Mouse (Mus musculus) spleen, adult 2 months (tissue): ENCODE results near the gene Tlk1. TPM values are rescaled to one million over a fixed set of nuclear protein-coding genes. Genes with fewer than 3 reads are reported as not detected.
A peak's percentile ranks its signal among the peaks of the same experiment; 100 is the strongest.

Source experiments
- DNase-seq, 2 experiments: peaks; one replicate each; pipeline versions ENCODE4 v3.0.0 to v3.0.0-alpha.2; 2012 to 2021; ENCODE audit warnings: low spot score in 2 of 2, low read depth in 1 of 2
- H3K27ac ChIP-seq: fragments of 200-500 bp; 2 replicates; pipeline ENCODE4 v1.5.1; 2012; ENCODE audit warnings: low read length, inconsistent platforms; ENCODE audit not compliant: insufficient read depth
- H3K27me3 ChIP-seq: fragments of 200-500 bp; 2 replicates; pipeline ENCODE4 v1.6.1; 2012; ENCODE audit warnings: mild to moderate bottlenecking, moderate library complexity, low read length, inconsistent platforms; ENCODE audit not compliant: control insufficient read depth, insufficient read depth
- H3K36me3 ChIP-seq: fragments of 200-500 bp; 2 replicates; pipeline ENCODE4 v1.6.1; 2012; ENCODE audit warnings: mild to moderate bottlenecking, low read length, inconsistent platforms; ENCODE audit not compliant: control insufficient read depth, insufficient read depth
- H3K4me1 ChIP-seq: fragments of 200-500 bp; 2 replicates; pipeline ENCODE4 v1.6.1; 2011; ENCODE audit warnings: inconsistent platforms; ENCODE audit not compliant: control insufficient read depth, insufficient read depth, insufficient read length
- H3K4me3 ChIP-seq: fragments of 200-500 bp; 2 replicates; pipeline ENCODE4 v1.5.1; 2011; ENCODE audit warnings: mild to moderate bottlenecking, inconsistent platforms; ENCODE audit not compliant: insufficient read depth, insufficient read length; ENCODE audit errors: extremely low read depth
- CTCF ChIP-seq: fragments of 200-500 bp; IDR thresholded peaks from 2 replicates; pipeline ENCODE4 v1.5.1; 2011; ENCODE audit warnings: mild to moderate bottlenecking, inconsistent platforms; ENCODE audit not compliant: insufficient read depth, insufficient read length, insufficient replicate concordance; ENCODE audit errors: extremely low read depth
- POLR2A ChIP-seq: fragments of 200-500 bp; IDR thresholded peaks from 2 replicates; pipeline ENCODE4 v1.6.1; 2011; ENCODE audit warnings: low read depth, low read length, inconsistent platforms
- WGBS: fragments of 180-500 bp; shearing (Covaris S2); methylation state at CpG from one replicate; pipeline ENCODE4 v1.1.7; 2018; 5-methylcytosine and 5-hydroxymethylcytosine counted together
- polyA plus RNA-seq: library from polyadenylated mRNA; depleted of rRNA; stranded (reverse); fragments of >200 nt; gene quantifications from 2 replicates; pipeline ENCODE4 v1.2.3, GENCODE M21; 2012

Gene Tlk1
- polyA plus RNA-seq, 1 experiment: 8.4 TPM

GRCm38 (mm10) chr2:70793276-70793675, 32.3 kb downstream of the Tlk1 start:
- no peak overlapping the region for H3K4me3 ChIP-seq
- no peak for TF ChIP-seq POLR2A
- no peak for TF ChIP-seq CTCF
- H3K27me3 ChIP-seq: no peaks in the 10 kb centered on the region
- H3K36me3 ChIP-seq: peaks cover 3% of the 10 kb centered on the region; the same call in 1 of the 2 replicates
- WGBS: 76% methylated on average over 4 of the region's 4 CpGs
- peaks cover 7% of the 10 kb centered on the region; the same call in 1 of the 2 replicates for H3K4me1 ChIP-seq
- H3K27ac ChIP-seq: no peak overlapping the region
- no peak for DNase-seq

GRCm38 (mm10) chr2:70790246-70790645, 35.3 kb downstream of the Tlk1 start:
- Histone ChIP-seq H3K36me3 (peaks cover 3% of the 10 kb centered on the region; the same call in 1 of the 2 replicates), H3K4me1 (peaks cover 7% of the 10 kb centered on the region; the same call in 1 of the 2 replicates), H3K4me3 (no peak overlapping the region), H3K27me3 (no peaks in the 10 kb centered on the region), H3K27ac (no peak overlapping the region)
- TF ChIP-seq POLR2A: no peak
- no peak for TF ChIP-seq CTCF
- WGBS: 73% methylated on average over 2 of the region's 2 CpGs
- no peak for DNase-seq

GRCm38 (mm10) chr2:70789331-70789730, 36.2 kb downstream of the Tlk1 start:
- no peak for DNase-seq
- WGBS: 91% methylated on average over 3 of the region's 3 CpGs
- TF ChIP-seq POLR2A: no peak
- TF ChIP-seq CTCF: no peak

GRCm38 (mm10) chr2:70784447-70784846, 41.1 kb downstream of the Tlk1 start:
- no peak for TF ChIP-seq CTCF
- TF ChIP-seq POLR2A: no peak
- 88% methylated on average over 4 of the region's 4 CpGs for WGBS
- H3K36me3 ChIP-seq: peaks cover 5% of the 10 kb centered on the region
- no peaks in the 10 kb centered on the region for H3K4me1 ChIP-seq
- DNase-seq: no peak
- no peak overlapping the region for H3K4me3 ChIP-seq
- no peaks in the 10 kb centered on the region for H3K27me3 ChIP-seq
- H3K27ac ChIP-seq: no peak overlapping the region

More at GRCm38 (mm10) chr2:70789331-70789730, 36.2 kb downstream of the Tlk1 start:
- H3K4me1 ChIP-seq: peaks cover 7% of the 10 kb centered on the region; the same call in 1 of the 2 replicates
- H3K27ac ChIP-seq: no peak overlapping the region
- H3K27me3 ChIP-seq: no peaks in the 10 kb centered on the region
- H3K36me3 ChIP-seq: no peaks in the 10 kb centered on the region
- no peak overlapping the region for H3K4me3 ChIP-seq

- no peak overlapping the region for H3K4me3 ChIP-seq
Observed at GRCm38 (mm10) chr2:70783504-70783903, 42.0 kb downstream of the Tlk1 start.

GRCm38 (mm10) chr2:70779634-70780033, 45.9 kb downstream of the Tlk1 start:
- Histone ChIP-seq H3K36me3 (peaks cover 5% of the 10 kb centered on the region), H3K27me3 (no peaks in the 10 kb centered on the region), H3K4me1 (no peaks in the 10 kb centered on the region; the same call in 1 of the 2 replicates), H3K4me3 (no peak overlapping the region), H3K27ac (no peak overlapping the region)
- peak; percentile 6 to 40 for DNase-seq
- WGBS: 96% methylated on average over 1 of the region's 1 CpGs
- TF ChIP-seq POLR2A: no peak
- TF ChIP-seq CTCF: no peak

More at GRCm38 (mm10) chr2:70783504-70783903, 42.0 kb downstream of the Tlk1 start:
- Histone ChIP-seq H3K4me1 (no peaks in the 10 kb centered on the region), H3K27ac (no peak overlapping the region), H3K36me3 (peaks cover 5% of the 10 kb centered on the region), H3K27me3 (no peaks in the 10 kb centered on the region)
- WGBS: 86% methylated on average over 8 of the region's 8 CpGs
- TF ChIP-seq CTCF (no peak), POLR2A (no peak)
- DNase-seq: no peak

- peaks cover 3% of the 10 kb centered on the region for H3K36me3 ChIP-seq
- no peak for DNase-seq
- WGBS: 90% methylated on average over 2 of the region's 2 CpGs
- H3K27me3 ChIP-seq: no peaks in the 10 kb centered on the region
- TF ChIP-seq CTCF (no peak), POLR2A (no peak)
- no peak overlapping the region for H3K4me3 ChIP-seq
- no peaks in the 10 kb centered on the region; the same call in 1 of the 2 replicates for H3K4me1 ChIP-seq
- no peak overlapping the region for H3K27ac ChIP-seq
Observed at GRCm38 (mm10) chr2:70776744-70777143, 48.8 kb downstream of the Tlk1 start.
